Mouse (Mus musculus) heart, postnatal 14 days (tissue): ENCODE data around the gene Dcn. TPM values are rescaled to one million over a fixed set of nuclear protein-coding genes. Genes with fewer than 3 reads are reported as not detected.

Source experiments
- DNase-seq, 2 experiments: peaks; one replicate each; pipeline ENCODE4 v3.0.0; 2021 to 2022
- intact Hi-C: fragments of 180-260 bp; cut with DNase I; formaldehyde crosslinking; loops from one replicate; pipeline ENCODE4 v1.15.1; 2025
- long read RNA-seq, 2 experiments: library from polyadenylated mRNA; stranded (forward); transcript quantifications; one replicate each; pipeline ENCODE4 v2.0.0; 2021
- total RNA-seq, 2 experiments: library from RNA; stranded (reverse); gene quantifications; 2 replicates each; pipeline ENCODE4 v1.2.3; 2021

Gene Dcn
- total RNA-seq, result 100 to 1,000 TPM; 385 to 442 TPM
- long read RNA-seq, experiment 1, transcript Dcn-201 (8 exons, 1,758 nt), result major isoform, 616 of 686 reads
- long read RNA-seq, experiment 1, transcript Dcn-202 (8 exons, 1,758 nt), result minor isoform, 45 of 686 reads
- long read RNA-seq, experiment 1, partial matches to known transcripts, result 20 of 686 reads
- long read RNA-seq, experiment 1, other reads (novel, unspliced or antisense), result 5 of 686 reads
- long read RNA-seq, experiment 2, transcript Dcn-202 (8 exons, 1,758 nt), result minor isoform, 34 of 602 reads
- long read RNA-seq, experiment 2, transcript Dcn-201 (8 exons, 1,758 nt), result major isoform, 559 of 602 reads
- long read RNA-seq, experiment 2, partial matches to known transcripts, result 5 of 602 reads
- long read RNA-seq, experiment 2, other reads (novel, unspliced or antisense), result 4 of 602 reads

GRCm38 (mm10) chr10:97479004-97479766 lies at the start of gene Dcn:
Gene Dcn (plus strand): TSS chr10:97479609.
- peak; percentile 38 to 51 for DNase-seq
- intact Hi-C loops, result loop anchor here (2.0 to 5.0 kb wide), 2 partner anchors 52 to 100 kb away; no protein-coding TSS in a partner anchor

DNA sequence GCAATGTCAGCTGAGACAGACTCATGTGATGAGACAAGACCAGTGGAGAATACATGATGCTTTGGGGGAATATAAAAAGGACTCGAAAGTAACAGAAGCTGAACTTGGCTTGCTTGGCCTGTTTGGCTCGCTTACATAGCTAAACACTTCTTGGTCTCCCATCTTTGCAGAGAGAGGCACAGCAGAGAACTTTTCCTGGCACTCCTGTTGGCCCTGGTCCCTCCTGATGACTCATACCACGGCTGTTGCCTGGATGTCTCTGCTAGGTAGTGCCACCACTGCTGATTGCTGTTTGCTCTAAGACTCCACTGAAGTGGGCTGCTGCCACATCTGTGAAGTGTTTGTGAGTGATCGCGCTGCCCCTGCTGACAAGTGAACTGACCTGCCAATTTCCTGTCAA lies 42.7 kb upstream of the Dcn start:
- intact Hi-C loops, result no loop called here
- DNase-seq, result peak; percentile 19 to 52

DNA sequence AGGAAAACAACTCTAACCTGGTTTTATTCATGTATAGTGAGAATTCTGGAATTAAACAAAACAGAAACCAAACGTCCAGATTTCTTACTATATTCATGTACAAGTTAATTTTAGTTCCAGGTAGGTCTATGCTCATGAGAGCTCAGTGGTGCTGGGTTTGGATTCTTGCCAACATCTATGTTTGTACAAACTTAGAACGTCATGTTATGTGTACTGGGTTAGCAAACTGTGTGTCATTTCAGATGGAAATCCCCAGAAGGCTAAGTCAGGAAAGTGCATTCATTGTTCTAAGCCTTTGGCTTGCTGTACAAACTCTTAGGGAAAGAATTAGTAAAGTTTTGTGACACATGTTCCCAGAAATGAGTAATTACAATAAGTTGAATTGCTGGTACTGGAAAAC lies 37.1 kb upstream of the Dcn start:
- intact Hi-C loops, result no loop called here
- DNase-seq, result no peak

- intact Hi-C loops, result no loop called here
- no peak for DNase-seq
Measured at GRCm38 (mm10) chr10:97446486-97446885, 32.9 kb upstream of the Dcn start.

DNA sequence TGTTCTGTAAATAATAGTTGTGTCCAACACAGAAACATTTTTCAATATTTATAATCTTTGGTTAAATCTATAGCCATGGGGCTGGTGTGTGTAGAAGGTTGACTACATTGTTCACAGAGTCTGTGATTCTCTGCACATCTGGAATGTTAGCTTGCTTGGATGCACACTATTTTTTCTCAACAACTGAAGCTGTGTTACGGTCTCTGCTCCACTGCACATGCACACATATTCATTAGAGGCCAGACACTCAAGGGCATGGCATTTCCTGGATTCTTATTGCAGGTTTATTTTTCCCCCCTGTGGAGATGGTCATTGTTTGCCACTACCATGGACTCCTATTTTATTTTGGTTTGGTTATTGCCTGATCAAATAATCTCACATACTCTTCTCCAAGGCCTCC lies 26.5 kb upstream of the Dcn start:
- no peak for DNase-seq
- intact Hi-C loops, result no loop called here

- DNase-seq, result no peak
- intact Hi-C loops, result no loop called here
Measured at GRCm38 (mm10) chr10:97453529-97453928, 25.9 kb upstream of the Dcn start.

DNA sequence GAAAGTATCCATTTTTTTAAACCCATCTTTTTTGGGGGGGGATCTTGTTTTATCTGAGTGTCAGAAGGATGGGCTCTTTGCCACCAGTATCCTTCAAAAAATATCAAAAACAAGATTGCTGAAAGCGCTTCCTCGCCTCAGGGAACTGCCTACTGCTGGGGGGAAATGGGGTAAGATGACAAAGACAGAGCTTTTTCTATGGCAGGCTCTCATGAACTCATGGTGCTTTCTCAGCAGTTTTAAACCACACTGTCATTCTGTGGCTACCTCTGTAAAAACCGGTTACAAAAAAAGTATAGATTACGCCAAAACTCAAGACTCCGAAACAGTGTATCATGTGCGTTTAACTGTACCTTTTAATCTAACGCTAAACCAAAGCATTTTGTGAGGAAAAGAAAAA lies 22.4 kb upstream of the Dcn start:
- no peak for DNase-seq
- intact Hi-C loops, result no loop called here

DNA sequence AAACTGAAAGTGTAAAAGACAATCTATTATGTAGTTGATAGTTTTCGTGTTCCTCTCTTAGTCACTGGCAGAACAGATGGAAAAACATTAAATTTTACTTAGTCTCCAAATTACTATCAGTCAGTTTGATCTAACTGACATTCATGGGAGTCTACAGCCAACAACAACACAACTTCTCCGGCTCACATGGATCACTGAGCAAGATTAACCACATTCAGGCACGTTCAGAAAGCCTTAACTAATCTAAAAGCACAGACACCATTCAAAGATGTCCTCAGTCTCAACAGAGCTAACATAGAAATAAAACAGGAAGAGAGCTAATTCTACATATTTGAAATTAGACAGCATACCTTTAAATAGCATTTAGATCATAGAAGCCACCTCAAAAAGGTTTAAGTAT lies 12.6 kb upstream of the Dcn start:
- intact Hi-C loops, result no loop called here

DNA sequence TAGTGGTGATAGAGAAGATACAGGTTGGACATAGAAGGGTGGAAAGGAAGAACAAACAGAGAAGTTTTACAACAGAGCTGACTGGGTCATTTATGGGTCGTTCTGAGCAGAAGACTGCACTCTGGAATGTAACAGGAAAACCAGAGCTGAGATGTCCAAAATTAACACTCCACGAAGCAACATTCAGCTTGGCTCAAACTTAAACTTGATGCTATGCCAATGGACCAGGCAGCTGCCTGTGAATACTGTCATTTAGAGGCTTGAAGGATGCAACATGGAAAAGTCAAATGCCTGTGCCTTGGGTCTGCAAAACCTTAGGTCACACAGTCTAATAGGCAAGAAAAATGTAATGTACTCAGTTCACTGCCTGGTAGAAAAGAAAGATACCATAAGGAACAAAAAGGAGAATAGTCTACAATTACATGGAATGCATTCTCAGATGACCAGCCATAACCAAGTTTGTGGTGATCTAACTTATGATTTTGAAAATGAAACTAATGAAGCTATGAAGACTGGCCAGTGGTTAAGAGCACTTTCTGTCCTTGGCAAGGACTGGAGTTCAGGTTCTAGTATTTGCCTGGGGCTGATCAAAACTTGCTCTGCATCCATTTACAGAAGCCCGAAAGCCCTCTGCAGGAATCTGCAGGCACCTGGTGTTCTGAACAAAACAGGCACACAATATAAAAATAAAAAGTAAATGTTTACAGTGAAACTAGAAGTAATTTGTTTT lies 9.8 kb upstream of the Dcn start:
- peak; percentile 24 to 55 for DNase-seq
- intact Hi-C loops, result no loop called here

More for the DNA sequence above, 12.6 kb upstream of the Dcn start:
- DNase-seq, result no peak

- intact Hi-C loops, result loop anchor here (5.0 kb wide), 1 partner anchor 48 kb away; no protein-coding TSS in a partner anchor
- DNase-seq, result no peak
Measured at GRCm38 (mm10) chr10:97475460-97475859, 3.9 kb upstream of the Dcn start.

DNA sequence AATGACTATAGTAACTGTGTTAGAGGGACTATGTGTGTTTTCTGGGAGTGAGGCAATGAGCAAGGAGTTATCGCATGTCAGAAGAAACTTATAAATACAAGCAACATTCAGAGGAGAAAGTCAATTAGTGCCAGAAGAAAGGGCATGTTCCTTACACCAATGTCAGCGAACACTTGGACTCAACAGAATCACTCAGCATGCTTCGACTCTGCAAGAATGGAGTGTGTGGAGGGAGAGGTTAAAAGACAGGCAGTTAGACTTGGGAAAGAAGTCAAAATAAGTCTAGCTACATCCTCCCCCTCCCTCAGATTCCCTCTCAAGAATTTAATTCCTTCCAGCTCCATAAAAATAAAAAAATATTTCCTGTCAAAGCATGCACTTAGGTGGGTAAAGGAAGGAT lies 1.1 kb upstream of the Dcn start:
- intact Hi-C loops, result loop anchor here (2.0 to 5.0 kb wide), 2 partner anchors 51 to 99 kb away; no protein-coding TSS in a partner anchor
- no peak for DNase-seq

DNA sequence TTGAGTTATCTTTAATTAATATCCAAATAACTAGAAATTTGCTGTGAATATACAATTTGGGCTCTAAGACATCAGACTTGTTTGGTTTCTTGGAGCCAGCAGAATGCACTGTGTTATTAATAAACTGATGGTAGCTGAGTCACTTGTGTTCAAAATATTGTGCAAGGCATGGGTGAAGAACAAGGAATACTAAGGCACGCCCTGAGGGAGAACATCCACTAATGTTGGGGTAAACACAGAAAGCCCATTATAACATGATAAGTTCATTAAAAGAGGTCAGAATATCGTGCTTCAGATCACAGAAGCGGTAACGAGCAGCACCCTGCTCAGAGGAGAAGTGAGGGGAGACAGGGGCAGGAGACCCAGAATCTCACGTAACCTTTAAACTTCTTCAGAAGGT lies 2.7 kb downstream of the Dcn start:
- DNase-seq, result no peak
- intact Hi-C loops, result no loop called here

GRCm38 (mm10) chr10:97484049-97484448 lies 4.6 kb downstream of the Dcn start:
- intact Hi-C loops, result no loop called here
- DNase-seq, result no peak

DNA sequence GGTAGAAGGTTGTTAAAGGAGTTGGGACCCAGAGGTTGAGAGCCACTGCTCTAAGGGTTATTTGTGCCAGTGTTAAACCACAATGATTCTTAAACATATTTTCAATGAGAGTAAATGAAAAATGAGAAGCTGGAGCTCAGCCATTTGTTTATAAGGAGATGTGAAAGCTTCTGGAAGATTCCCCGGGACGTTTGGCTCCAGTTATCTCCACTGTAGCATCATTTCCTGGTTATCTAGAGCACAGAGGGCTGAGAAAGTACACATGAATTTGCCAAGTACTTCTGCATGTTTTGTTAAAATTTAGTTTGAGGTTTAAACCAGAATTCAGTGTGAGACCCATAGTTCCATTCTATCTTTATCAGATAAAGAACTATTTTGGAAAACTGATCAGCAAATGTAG lies 5.7 kb downstream of the Dcn start:
- no peak for DNase-seq
- intact Hi-C loops, result no loop called here

GRCm38 (mm10) chr10:97486085-97486484 lies 6.7 kb downstream of the Dcn start:
- DNase-seq, result no peak
- intact Hi-C loops, result no loop called here

- no peak for DNase-seq
- intact Hi-C loops, result no loop called here
Measured at GRCm38 (mm10) chr10:97487269-97487989, 8.0 kb downstream of the Dcn start.

DNA sequence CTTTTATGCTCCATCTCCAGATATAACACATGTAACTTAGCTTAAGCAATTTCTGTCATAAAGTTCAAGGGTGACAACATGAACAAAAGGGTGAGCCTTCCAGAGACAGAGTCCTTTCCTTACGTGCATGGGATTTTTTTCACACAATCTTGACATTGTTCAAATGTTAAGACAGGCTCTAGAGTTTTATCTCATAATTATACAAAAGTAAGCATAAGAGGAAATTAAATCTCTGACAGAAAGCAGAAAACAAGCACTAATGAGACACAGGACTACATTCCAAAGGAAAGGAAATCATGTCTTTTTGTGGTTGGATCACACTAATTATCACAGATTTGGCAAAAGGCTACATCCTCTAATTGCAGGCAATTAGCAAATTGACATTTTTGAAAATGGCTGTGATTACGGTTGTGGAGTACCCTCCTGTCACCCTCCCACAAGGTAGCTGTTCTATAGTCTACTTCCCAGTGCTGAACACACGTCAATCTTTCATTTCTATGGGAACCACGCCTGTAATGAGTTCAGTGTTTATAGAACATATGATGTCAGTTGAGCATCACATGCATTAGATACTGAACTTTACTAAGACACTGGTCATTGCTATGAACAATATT lies 13.1 kb downstream of the Dcn start:
- intact Hi-C loops, result no loop called here
- DNase-seq, result no peak

DNA sequence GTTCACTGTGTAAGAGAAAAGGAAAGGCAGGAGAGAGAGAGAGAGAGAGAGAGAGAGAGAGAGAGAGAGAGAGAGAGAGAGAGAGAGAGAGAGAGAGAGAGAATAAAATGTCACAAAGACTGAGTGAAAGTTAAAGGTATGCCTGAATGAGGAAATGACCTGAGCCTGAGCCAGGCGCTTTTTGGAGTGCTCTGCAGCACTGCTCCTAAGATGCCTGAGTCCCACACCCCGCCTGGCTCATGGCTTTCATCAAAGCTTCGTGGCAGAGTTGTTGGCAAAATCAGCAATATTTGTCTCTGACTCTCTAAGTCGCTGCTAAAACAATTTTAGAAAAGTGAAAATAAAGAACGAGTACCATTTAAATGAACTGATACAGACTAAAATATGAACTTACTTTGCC lies 18.2 kb downstream of the Dcn start:
- intact Hi-C loops, result no loop called here

DNA sequence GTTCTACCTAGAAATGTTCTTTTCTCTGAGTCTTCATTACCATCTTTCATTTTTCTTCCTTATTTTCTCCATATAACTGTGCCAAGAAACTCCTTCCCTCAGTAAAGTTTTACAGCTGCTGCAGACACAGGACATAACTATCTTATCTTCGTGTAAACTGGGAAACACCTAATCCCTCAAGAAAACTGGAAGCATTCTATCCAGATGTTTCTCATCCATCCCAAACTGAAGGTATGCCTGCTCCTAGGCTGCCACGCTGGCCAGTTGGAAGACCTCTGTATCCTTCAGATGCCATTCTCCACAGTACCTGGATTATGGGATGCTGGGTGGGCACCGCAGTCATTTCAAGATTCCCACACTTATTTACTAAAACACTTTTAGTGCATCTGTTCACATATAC lies 44.0 kb downstream of the Dcn start:
- intact Hi-C loops, result no loop called here
- no peak for DNase-seq

More for the DNA sequence above, 18.2 kb downstream of the Dcn start:
- DNase-seq, result no peak

GRCm38 (mm10) chr10:97535697-97536096 lies 56.3 kb downstream of the Dcn start:
- no peak for DNase-seq
- intact Hi-C loops, result no loop called here
